Comparison of ENCODE assay signal across 10 mouse cellular contexts in genomic region chr10:90596576-90596975, GRCm38 (mm10).
DNase-seq lines count a peak whose midpoint lies in the region; ATAC-seq and TF ChIP-seq lines count a peak whose summit lies in the region.
"Had no signal": no experiment of that assay in that cellular context is flagged by ENCODE, and none has a peak within 500 bp of the region (broad histone marks: within the 10 kb centered on the region; RNA-seq: fewer than 3 reads in every experiment).

No protein-coding gene starts in this region.

- peak; percentile 45; the same call in 1 of the 2 replicates for ATAC-seq in cerebellum, adult (ENCODE audit: insufficient number of reproducible peaks, low FRiP score, low TSS enrichment)
- ATAC-seq in forebrain, embryonic 13.5 days, result peak; percentile 85

- intact Hi-C loops in left cerebral cortex, adult 2 months (cut with DNase I), result loop anchor here (2.0 kb wide), 2 partner anchors 20 to 80 kb away; no protein-coding TSS in a partner anchor

- TF ChIP-seq CTCF in left cerebral cortex, adult 2 months (IDR thresholded peaks at IDR 0.05), result no peak
- no peak for TF ChIP-seq CTCF in olfactory bulb, adult 2 months (IDR thresholded peaks at IDR 0.05; ENCODE audit: insufficient read depth, low read depth, low read length)

- no peak overlapping the region for H3K27ac ChIP-seq in forebrain, embryonic 13.5 days
- peak overlapping the region; percentile 82 for H3K27ac ChIP-seq in left cerebral cortex, adult 2 months
- H3K27ac ChIP-seq in olfactory bulb, adult 2 months (ENCODE audit: insufficient read depth, low read depth, low read length), result peak overlapping the region; percentile 83
- H3K27ac ChIP-seq: embryonic facial prominence, embryonic 12.5 days; liver, embryonic 13.5 days had no signal

- H3K9ac ChIP-seq in forebrain, embryonic 13.5 days, result no peak overlapping the region
- H3K9ac ChIP-seq: embryonic facial prominence, embryonic 12.5 days; liver, embryonic 13.5 days had no signal

- no peak overlapping the region for H3K4me3 ChIP-seq in forebrain, embryonic 13.5 days
- no peak overlapping the region for H3K4me3 ChIP-seq in left cerebral cortex, adult 2 months
- H3K4me3 ChIP-seq in olfactory bulb, adult 2 months (ENCODE audit: insufficient read depth, low read depth, low read length), result peak overlapping the region; percentile 9; the same call in 1 of the 2 replicates
- H3K4me3 ChIP-seq: embryonic facial prominence, embryonic 12.5 days; liver, embryonic 13.5 days had no signal

- peak overlapping the region; percentile 27; the same call in 1 of the 2 replicates for H3K4me2 ChIP-seq in forebrain, embryonic 13.5 days
- H3K4me2 ChIP-seq: embryonic facial prominence, embryonic 12.5 days; liver, embryonic 13.5 days had no signal

- no peaks in the 10 kb centered on the region for H3K27me3 ChIP-seq in forebrain, embryonic 13.5 days
- H3K27me3 ChIP-seq: embryonic facial prominence, embryonic 12.5 days; liver, embryonic 13.5 days had no signal

- no peak for DNase-seq in cerebellum, postnatal 4 days (ENCODE audit: low spot score in 2 of 2)
- DNase-seq in left cerebral cortex, adult 2 months (ENCODE audit: extremely low spot score in 1 of 2, low spot score in 2 of 2), result peak; percentile 59 to 67
- DNase-seq in gastrocnemius, postnatal 25 days, result no peak
- no peak for DNase-seq in thymus, postnatal 4 days
- DNase-seq in ovary, postnatal 36 days (ENCODE audit: low spot score), result no peak
- DNase-seq: liver, embryonic 13.5 days had no signal

- H3K4me1 ChIP-seq in forebrain, embryonic 13.5 days, result peaks cover 12% of the 10 kb centered on the region
- peaks cover 22% of the 10 kb centered on the region for H3K4me1 ChIP-seq in olfactory bulb, adult 2 months (ENCODE audit: control insufficient read depth, insufficient read depth, low read length)
- H3K4me1 ChIP-seq: liver, embryonic 13.5 days had no signal

- 12% methylated on average over 3 of the region's 3 CpGs for WGBS in forebrain, embryonic 13.5 days
- WGBS in olfactory bulb, adult 2 months, result 7% methylated on average over 3 of the region's 3 CpGs

- H3K9me3 ChIP-seq in forebrain, embryonic 13.5 days (replicated peaks), result no peaks in the 10 kb centered on the region
- H3K9me3 ChIP-seq: embryonic facial prominence, embryonic 12.5 days had no signal

- no peaks in the 10 kb centered on the region for H3K36me3 ChIP-seq in forebrain, embryonic 13.5 days (ENCODE audit: poor library complexity, severe bottlenecking)
- H3K36me3 ChIP-seq: embryonic facial prominence, embryonic 12.5 days; liver, embryonic 13.5 days had no signal

- no peak for TF ChIP-seq POLR2A in olfactory bulb, adult 2 months (IDR thresholded peaks at IDR 0.05; ENCODE audit: insufficient read depth, low read depth, low read length)

Comparison
In these comparisons a context has a peak if more than half of its experiments do, and no peak if none do; other contexts are left out.
1. DNase-seq: peak in left cerebral cortex, adult 2 months (2 of 2); none in cerebellum, postnatal 4 days (0 of 2), gastrocnemius, postnatal 25 days (single experiment), thymus, postnatal 4 days (single experiment) and ovary, postnatal 36 days (single experiment).